Mouse (Mus musculus) embryonic facial prominence, embryonic 11.5 days (tissue): ENCODE measurements around the gene Muc4. TPM values are rescaled to one million over a fixed set of nuclear protein-coding genes. Genes with fewer than 3 reads are reported as not detected.

Experiments
- polyA plus RNA-seq: library from polyadenylated mRNA; unstranded; fragments of >200 nt; fragmentation: Nextera tagmentation; extraction: Ambion mirVana; gene quantifications from 2 replicates; pipeline ENCODE4 v1.2.1, GENCODE M21; 2014

Gene Muc4
- polyA plus RNA-seq, 1 experiment from 2014 or later, result not detected

Other genes starting within 250 kb of the Muc4 start
- 0.34 and 0.53 TPM in 2 replicates for gene Slc51a, start 248.0 kb upstream of the Muc4 start, polyA plus RNA-seq
- not detected in 2 replicates for gene Zdhhc19, start 239.6 kb upstream of the Muc4 start, polyA plus RNA-seq
- 57.9 and 63.2 TPM in 2 replicates for gene Tfrc, start 127.0 kb upstream of the Muc4 start, polyA plus RNA-seq
- gene Tnk2, start 92.0 kb upstream of the Muc4 start, polyA plus RNA-seq, result 5.3 and 5.8 TPM in 2 replicates
- not detected in 2 replicates for gene Muc20, start 61.5 kb downstream of the Muc4 start, polyA plus RNA-seq
- gene Smbd1, start 74.6 kb downstream of the Muc4 start, polyA plus RNA-seq, result not detected in 2 replicates
- gene Fyttd1, start 141.6 kb downstream of the Muc4 start, polyA plus RNA-seq, result 147 and 156 TPM in 2 replicates
- 10.5 and 12.7 TPM in 2 replicates for gene Rubcn, start 141.9 kb downstream of the Muc4 start, polyA plus RNA-seq
- 31.7 and 32.2 TPM in 2 replicates for gene Lrch3, start 178.2 kb downstream of the Muc4 start, polyA plus RNA-seq